Mouse (Mus musculus) T-helper 1 cell (primary cell): ENCODE data around the gene Npvf.

ENCODE experiments used
- in situ Hi-C: fragments of 300-600 bp; cut with MboI, MseI; formaldehyde crosslinking; loops from one replicate; pipeline ENCODE4 v1.15.1; 2025; ENCODE audit warnings: high pct_unique_total_duplicates

Gene Npvf

GRCm38 (mm10) chr6:50654356-50654755, at the start of gene Npvf:
Npvf (minus strand) TSS chr6:50654439.
- in situ Hi-C loops = no loop called here

- in situ Hi-C loops = loop anchor here (5.0 kb wide), 1 partner anchor 483 kb away; no protein-coding TSS in a partner anchor
Measured at GRCm38 (mm10) chr6:50689121-50689815, 35.0 kb upstream of the Npvf start.

GRCm38 (mm10) chr6:50684646-50685415, 30.6 kb upstream of the Npvf start:
- in situ Hi-C loops = loop anchor here (5.0 kb wide), 2 partner anchors 252 to 487 kb away; no protein-coding TSS in a partner anchor

GRCm38 (mm10) chr6:50681491-50681890, 27.3 kb upstream of the Npvf start:
- in situ Hi-C loops = loop anchor here (5.0 kb wide), 1 partner anchor 256 kb away; no protein-coding TSS in a partner anchor

GRCm38 (mm10) chr6:50680224-50681215, 26.3 kb upstream of the Npvf start:
- in situ Hi-C loops = loop anchor here (5.0 kb wide), 1 partner anchor 257 kb away; no protein-coding TSS in a partner anchor

- in situ Hi-C loops = loop anchor here (5.0 to 10.0 kb wide), 2 partner anchors 128 to 735 kb away; no protein-coding TSS in a partner anchor
Measured at GRCm38 (mm10) chr6:50679486-50679828, 25.2 kb upstream of the Npvf start.

GRCm38 (mm10) chr6:50678826-50679485, 24.7 kb upstream of the Npvf start:
- in situ Hi-C loops = loop anchor here (5.0 to 10.0 kb wide), 2 partner anchors 128 to 736 kb away; no protein-coding TSS in a partner anchor

- in situ Hi-C loops = loop anchor here (10.0 kb wide), 1 partner anchor 744 kb away; no protein-coding TSS in a partner anchor
Measured at GRCm38 (mm10) chr6:50671191-50671590, 17.0 kb upstream of the Npvf start.

- in situ Hi-C loops = no loop called here
Measured at GRCm38 (mm10) chr6:50666937-50667336, 12.7 kb upstream of the Npvf start.

GRCm38 (mm10) chr6:50665020-50665419, 10.8 kb upstream of the Npvf start:
- in situ Hi-C loops = no loop called here

GRCm38 (mm10) chr6:50664193-50664592, 10.0 kb upstream of the Npvf start:
- in situ Hi-C loops = no loop called here

GRCm38 (mm10) chr6:50662925-50663583, 8.8 kb upstream of the Npvf start:
- in situ Hi-C loops = no loop called here

GRCm38 (mm10) chr6:50661729-50662128, 7.5 kb upstream of the Npvf start:
- in situ Hi-C loops = no loop called here

GRCm38 (mm10) chr6:50658466-50658865, 4.2 kb upstream of the Npvf start:
- in situ Hi-C loops = no loop called here

GRCm38 (mm10) chr6:50658018-50658417, 3.8 kb upstream of the Npvf start:
- in situ Hi-C loops = no loop called here

- in situ Hi-C loops = no loop called here
Measured at GRCm38 (mm10) chr6:50656426-50656825, 2.2 kb upstream of the Npvf start.

GRCm38 (mm10) chr6:50655925-50656324, 1.7 kb upstream of the Npvf start:
- in situ Hi-C loops = no loop called here

GRCm38 (mm10) chr6:50647656-50648055, 6.6 kb downstream of the Npvf start:
- in situ Hi-C loops = no loop called here

- in situ Hi-C loops = no loop called here
Measured at GRCm38 (mm10) chr6:50646659-50647058, 7.6 kb downstream of the Npvf start.

- in situ Hi-C loops = no loop called here
Measured at GRCm38 (mm10) chr6:50644701-50645100, 9.5 kb downstream of the Npvf start.
